Mouse (Mus musculus) neural tube, postnatal 0 days (tissue): Measurements from ENCODE around the gene Nip7. TPM values are rescaled to one million over a fixed set of nuclear protein-coding genes. Genes with fewer than 3 reads are reported as not detected.

Experiments
- microRNA-seq: library from miRNA; unstranded; fragments of <30 nt; microRNA quantifications from one replicate; pipeline ENCODE4, GENCODE M21; 2016
- polyA plus RNA-seq: library from polyadenylated mRNA; unstranded; fragments of >200 nt; fragmentation: Nextera tagmentation; extraction: Ambion mirVana; gene quantifications from 2 replicates; pipeline ENCODE4 v1.2.1, GENCODE M21; 2015

Gene Nip7
- 55.9 and 56.1 TPM in 2 replicates for polyA plus RNA-seq

GRCm38 (mm10) chr8:107056076-107056972 lies at the start of gene Nip7, which contains the start of gene Cog8:
Nip7 (plus strand) TSS chr8:107056877.
Cog8 (minus strand) TSS chr8:107056689.

GRCm38 (mm10) chr8:107030650-107031576 lies 25.8 kb upstream of the Nip7 start, which contains the start of gene Vps4a:
Vps4a (plus strand) TSS chr8:107031222.

GRCm38 (mm10) chr8:107048061-107048941 lies 8.4 kb upstream of the Nip7 start, which contains the start of gene Pdf:
Pdf (minus strand) TSS chr8:107048614.

GRCm38 (mm10) chr8:107065511-107066496 lies 9.1 kb downstream of the Nip7 start, which contains the start of gene Tmed6:
Tmed6 (minus strand) TSS chr8:107065644.

GRCm38 (mm10) chr8:107096366-107097036 lies 39.8 kb downstream of the Nip7 start, which contains the start of gene Terf2:
Terf2 (minus strand) TSS chr8:107096547.

Small RNA genes lying within 50 kb of the gene (microRNA-seq; reads per million reads assigned to microRNA genes)
- 1.2 reads per million for gene Mir7075

Other genes with a start within 250 kb of the Nip7 start
- gene Has3, start 186.6 kb upstream of the Nip7 start, polyA plus RNA-seq: 1.3 and 1.7 TPM in 2 replicates
- 29.1 and 30.1 TPM in 2 replicates for gene Utp4, start 163.2 kb upstream of the Nip7 start, polyA plus RNA-seq
- gene Sntb2, start 121.1 kb upstream of the Nip7 start, polyA plus RNA-seq: 6.0 and 6.5 TPM in 2 replicates
- gene Vps4a, start 25.7 kb upstream of the Nip7 start, polyA plus RNA-seq: 142 and 146 TPM in 2 replicates
- 46.5 and 49.7 TPM in 2 replicates for gene Pdf, start 8.3 kb upstream of the Nip7 start, polyA plus RNA-seq
- gene Cog8, start 188 bp upstream of the Nip7 start, polyA plus RNA-seq: 31.8 and 36.2 TPM in 2 replicates
- gene Tmed6, start 8.8 kb downstream of the Nip7 start, polyA plus RNA-seq: not detected in 2 replicates
- gene Terf2, start 39.7 kb downstream of the Nip7 start, polyA plus RNA-seq: 23.1 and 23.2 TPM in 2 replicates
- 65.2 and 68.6 TPM in 2 replicates for gene Cyb5b, start 93.8 kb downstream of the Nip7 start, polyA plus RNA-seq
- gene Nfat5, start 236.6 kb downstream of the Nip7 start, polyA plus RNA-seq: 7.4 and 7.7 TPM in 2 replicates